Mouse (Mus musculus): ENCODE results near the gene Coq7.

DNA sequence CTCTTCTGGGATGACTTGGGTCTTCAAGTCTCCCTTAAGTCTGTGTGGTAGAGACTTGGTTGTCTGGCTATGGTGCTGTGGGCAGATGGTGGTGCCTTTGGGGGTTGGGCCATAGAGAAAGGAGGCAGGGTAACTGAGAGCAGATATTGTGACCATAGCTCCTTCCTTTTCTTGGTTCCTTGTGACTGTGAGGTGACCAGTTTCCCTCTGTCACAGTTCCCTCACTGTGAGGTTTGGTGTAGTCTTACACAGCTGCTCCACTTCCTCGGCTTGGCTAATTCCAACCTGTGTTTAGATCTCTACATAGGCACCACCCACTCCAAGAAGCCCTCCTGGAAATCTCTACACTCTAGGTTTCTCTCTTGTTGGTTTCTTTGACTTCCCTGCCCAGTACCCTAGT is 49.2 kb downstream of the Coq7 start:
- TF ChIP-seq MYOG (IDR thresholded peaks at IDR 0.05; ENCODE audit: control insufficient read depth in 1 of 3, insufficient read depth in 1 of 3, insufficient read length in 2 of 3, low read depth in 2 of 3) = no peak
- no peak for TF ChIP-seq USF1 (IDR thresholded peaks at IDR 0.05; ENCODE audit: low read depth)
- TF ChIP-seq TCF12 (IDR thresholded peaks at IDR 0.05; ENCODE audit: insufficient read depth, poor library complexity, severe bottlenecking) = no peak
- TF ChIP-seq POLR2A (IDR thresholded peaks at IDR 0.05; ENCODE audit: insufficient read length, low read depth) = no peak
- TF ChIP-seq POLR2AphosphoS2 (IDR thresholded peaks at IDR 0.05; ENCODE audit: insufficient read length, low read depth) = peak; percentile 57
- TF ChIP-seq MYOD1 (IDR thresholded peaks at IDR 0.05; ENCODE audit: control insufficient read depth in 1 of 3, insufficient read length in 2 of 3, low read depth in 2 of 3) = peak in 1 of 3 experiments; percentile 18
- no peak for TF ChIP-seq CEBPB (IDR thresholded peaks at IDR 0.05; ENCODE audit: insufficient read depth, poor library complexity, severe bottlenecking)
- no peak for TF ChIP-seq REST (IDR thresholded peaks at IDR 0.05; ENCODE audit: insufficient read depth, insufficient read length)
- TF ChIP-seq MAX (IDR thresholded peaks at IDR 0.05; ENCODE audit: low read depth) = no peak
